Mouse (Mus musculus) stomach, postnatal 0 days (tissue): Measurements from ENCODE around the gene Gm16253. TPM values are rescaled to one million over a fixed set of nuclear protein-coding genes. Genes with fewer than 3 reads are reported as not detected.

Experiments used
- ATAC-seq: fragments of 200-750 bp; cut with Nextera tagmentation; 2 replicates; pipeline ENCODE4 v1.8.0; 2017; ENCODE audit not compliant: low FRiP score, low TSS enrichment
- DNase-seq: peaks from one replicate; pipeline ENCODE4 v3.0.0-alpha.2; 2016; ENCODE audit warnings: low spot score
- H3K27ac ChIP-seq: fragments of 300-500 bp; sonication (generic); replicated peaks from 2 replicates; pipeline ENCODE4 v1.5.1; 2014; ENCODE audit warnings: mild to moderate bottlenecking, control low read depth
- H3K27me3 ChIP-seq: fragments of 300-500 bp; sonication (generic); 2 replicates; pipeline ENCODE4 v1.6.1; 2014; ENCODE audit warnings: low read length; ENCODE audit not compliant: control insufficient read depth, insufficient read depth
- H3K36me3 ChIP-seq: fragments of 300-500 bp; sonication (generic); 2 replicates; pipeline ENCODE4 v1.6.1; 2014; ENCODE audit warnings: low read length, mixed read lengths; ENCODE audit not compliant: control insufficient read depth, insufficient read depth
- H3K4me1 ChIP-seq: fragments of 300-500 bp; sonication (generic); replicated peaks from 2 replicates; pipeline ENCODE4 v1.6.1; 2014; ENCODE audit warnings: antibody characterized with exemption; ENCODE audit not compliant: control insufficient read depth, insufficient read depth
- H3K4me2 ChIP-seq: fragments of 300-500 bp; sonication (generic); replicated peaks from 2 replicates; pipeline ENCODE4 v1.6.1; 2014; ENCODE audit warnings: low read depth, mild to moderate bottlenecking, control low read depth, moderate library complexity
- H3K4me3 ChIP-seq: fragments of 300-500 bp; sonication (generic); 2 replicates; pipeline ENCODE4 v1.5.1; 2014; ENCODE audit warnings: low read depth, low read length, control low read depth
- H3K9ac ChIP-seq: fragments of 300-500 bp; sonication (generic); 2 replicates; pipeline ENCODE4 v1.6.1; 2014; ENCODE audit warnings: mild to moderate bottlenecking, low read length, control low read depth, mixed read lengths
- H3K9me3 ChIP-seq: fragments of 300-500 bp; sonication (generic); 2 replicates; pipeline ENCODE4 v1.6.1; 2016; ENCODE audit warnings: low read length; ENCODE audit not compliant: control insufficient read depth
- CTCF ChIP-seq: IDR thresholded peaks from 2 replicates; pipeline ENCODE4 v1.5.1; 2016; ENCODE audit warnings: antibody characterized with exemption, low read depth, mild to moderate bottlenecking, moderate library complexity
- EP300 ChIP-seq: optimal IDR thresholded peaks from 2 replicates; pipeline ENCODE3; 2016; ENCODE audit warnings: antibody characterized with exemption
- WGBS: fragments of 180-500 bp; shearing (Covaris S2); extraction: QIAGEN DNeasy Blood & Tissue Kit; methylation state at CpG from one replicate; pipeline ENCODE4 v1.1.7; 2014; 5-methylcytosine and 5-hydroxymethylcytosine counted together
- polyA plus RNA-seq: library from polyadenylated mRNA; unstranded; fragments of >200 nt; fragmentation: Nextera tagmentation; extraction: Ambion mirVana; gene quantifications from 2 replicates; pipeline ENCODE4 v1.2.1, GENCODE M21; 2015

Gene Gm16253
- polyA plus RNA-seq, 1 experiment from 2014 or later: 0.18 TPM

GRCm38 (mm10) chr3:96548824-96549223 is 28.0 kb upstream of the Gm16253 start:
- Histone ChIP-seq H3K27ac (no peak overlapping the region), H3K27me3 (no peaks in the 10 kb centered on the region), H3K36me3 (no peaks in the 10 kb centered on the region), H3K4me2 (no peak overlapping the region), H3K9me3 (no peaks in the 10 kb centered on the region), H3K9ac (no peak overlapping the region), H3K4me1 (no peaks in the 10 kb centered on the region; the same call in none of the 2 replicates), H3K4me3 (no peak overlapping the region)
- DNase-seq: no peak
- ATAC-seq: no peak
- TF ChIP-seq EP300 (no peak), CTCF (no peak)
- 80% methylated on average over 7 of the region's 7 CpGs for WGBS

- Histone ChIP-seq H3K4me1 (peaks cover 4% of the 10 kb centered on the region), H3K9ac (no peak overlapping the region), H3K4me2 (no peak overlapping the region), H3K36me3 (no peaks in the 10 kb centered on the region), H3K9me3 (no peaks in the 10 kb centered on the region), H3K4me3 (no peak overlapping the region), H3K27me3 (no peaks in the 10 kb centered on the region), H3K27ac (no peak overlapping the region)
- no peak for ATAC-seq
- WGBS: 82% methylated on average over 5 of the region's 5 CpGs
- DNase-seq: no peak
- TF ChIP-seq EP300: no peak
- TF ChIP-seq CTCF: no peak
These were observed 27.4 kb upstream of the Gm16253 start for GRCm38 (mm10) chr3:96549346-96549745.

GRCm38 (mm10) chr3:96551203-96551602 is 25.6 kb upstream of the Gm16253 start:
- Histone ChIP-seq H3K4me1 (peaks cover 7% of the 10 kb centered on the region), H3K4me2 (peak overlapping the region; percentile 12; the same call in 1 of the 2 replicates), H3K27me3 (no peaks in the 10 kb centered on the region), H3K27ac (peak overlapping the region; percentile 78), H3K36me3 (no peaks in the 10 kb centered on the region), H3K9me3 (no peaks in the 10 kb centered on the region), H3K9ac (no peak overlapping the region; the same call in 1 of the 2 replicates), H3K4me3 (no peak overlapping the region)
- ATAC-seq: peak; percentile 33; the same call in 1 of the 2 replicates
- WGBS: 5% methylated on average over 8 of the region's 8 CpGs
- peak; percentile 70 for DNase-seq
- TF ChIP-seq EP300 (peak; percentile 96), CTCF (peak; percentile 84)

GRCm38 (mm10) chr3:96551890-96552289 is 24.9 kb upstream of the Gm16253 start:
- Histone ChIP-seq H3K27ac (peak overlapping the region; percentile 78), H3K4me1 (peaks cover 7% of the 10 kb centered on the region), H3K27me3 (no peaks in the 10 kb centered on the region), H3K4me3 (no peak overlapping the region), H3K36me3 (no peaks in the 10 kb centered on the region), H3K4me2 (peak overlapping the region; percentile 12; the same call in 1 of the 2 replicates), H3K9me3 (no peaks in the 10 kb centered on the region), H3K9ac (0 out of 2 replicates have a peak overlapping the region, but pooled peaks have one; percentile 14)
- ATAC-seq (no peak), DNase-seq (peak; percentile 21)
- TF ChIP-seq CTCF (no peak), EP300 (no peak)
- 28% methylated on average over 7 of the region's 7 CpGs for WGBS

GRCm38 (mm10) chr3:96553601-96554000 is 23.2 kb upstream of the Gm16253 start:
- Histone ChIP-seq H3K4me2 (no peak overlapping the region), H3K9me3 (no peaks in the 10 kb centered on the region), H3K27ac (peak overlapping the region; percentile 49; the same call in 1 of the 2 replicates), H3K36me3 (no peaks in the 10 kb centered on the region), H3K4me1 (peaks cover 7% of the 10 kb centered on the region), H3K9ac (no peak overlapping the region), H3K27me3 (no peaks in the 10 kb centered on the region), H3K4me3 (no peak overlapping the region)
- ATAC-seq: no peak
- peak; percentile 14 for DNase-seq
- 55% methylated on average over 6 of the region's 6 CpGs for WGBS
- TF ChIP-seq EP300 (no peak), CTCF (no peak)

- H3K27ac ChIP-seq: peak overlapping the region; percentile 49; the same call in 1 of the 2 replicates
These were observed 22.5 kb upstream of the Gm16253 start for GRCm38 (mm10) chr3:96554251-96554650.

More at GRCm38 (mm10) chr3:96554251-96554650, 22.5 kb upstream of the Gm16253 start:
- no peaks in the 10 kb centered on the region for H3K9me3 ChIP-seq
- no peak overlapping the region for H3K9ac ChIP-seq
- H3K36me3 ChIP-seq: peaks cover 2% of the 10 kb centered on the region
- no peak for ATAC-seq
- 69% methylated on average over 6 of the region's 6 CpGs for WGBS
- H3K4me1 ChIP-seq: peaks cover 7% of the 10 kb centered on the region
- TF ChIP-seq CTCF: no peak
- TF ChIP-seq EP300: no peak
- DNase-seq: peak; percentile 14
- H3K4me2 ChIP-seq: no peak overlapping the region
- no peak overlapping the region for H3K4me3 ChIP-seq
- no peaks in the 10 kb centered on the region for H3K27me3 ChIP-seq
